Mouse (Mus musculus) liver, embryonic 14.5 days (tissue): ENCODE measurements around the gene Fhdc1.

Experiments used
- CTCF ChIP-seq: IDR thresholded peaks from 2 replicates; pipeline ENCODE4 v1.5.1; 2016; ENCODE audit warnings: antibody characterized with exemption, low read depth, control low read depth
- EP300 ChIP-seq: IDR thresholded peaks from 2 replicates; pipeline ENCODE4 v1.6.1; 2016; ENCODE audit warnings: antibody characterized with exemption, low read depth

GRCm38 (mm10) chr3:84438118-84438517, 42.1 kb downstream of the Fhdc1 start:
- no peak for TF ChIP-seq CTCF
- no peak for TF ChIP-seq EP300
